Mouse (Mus musculus) heart, postnatal 36 days (tissue): Measurements from ENCODE around the gene Srrt. TPM values are rescaled to one million over a fixed set of nuclear protein-coding genes. Genes with fewer than 3 reads are reported as not detected.

Experiments used
- DNase-seq, 2 experiments: peaks; one replicate each; pipeline ENCODE4 v3.0.0; 2021 to 2022
- intact Hi-C: fragments of 180-260 bp; cut with DNase I; formaldehyde crosslinking; loops from one replicate; pipeline ENCODE4 v1.15.1; 2025
- total RNA-seq, 2 experiments: library from RNA; stranded (reverse); gene quantifications; 2 replicates each; pipeline ENCODE4 v1.2.3; 2021

The Srrt gene
- 10 to 100 TPM; 58.3 to 62.6 TPM for total RNA-seq

DNA sequence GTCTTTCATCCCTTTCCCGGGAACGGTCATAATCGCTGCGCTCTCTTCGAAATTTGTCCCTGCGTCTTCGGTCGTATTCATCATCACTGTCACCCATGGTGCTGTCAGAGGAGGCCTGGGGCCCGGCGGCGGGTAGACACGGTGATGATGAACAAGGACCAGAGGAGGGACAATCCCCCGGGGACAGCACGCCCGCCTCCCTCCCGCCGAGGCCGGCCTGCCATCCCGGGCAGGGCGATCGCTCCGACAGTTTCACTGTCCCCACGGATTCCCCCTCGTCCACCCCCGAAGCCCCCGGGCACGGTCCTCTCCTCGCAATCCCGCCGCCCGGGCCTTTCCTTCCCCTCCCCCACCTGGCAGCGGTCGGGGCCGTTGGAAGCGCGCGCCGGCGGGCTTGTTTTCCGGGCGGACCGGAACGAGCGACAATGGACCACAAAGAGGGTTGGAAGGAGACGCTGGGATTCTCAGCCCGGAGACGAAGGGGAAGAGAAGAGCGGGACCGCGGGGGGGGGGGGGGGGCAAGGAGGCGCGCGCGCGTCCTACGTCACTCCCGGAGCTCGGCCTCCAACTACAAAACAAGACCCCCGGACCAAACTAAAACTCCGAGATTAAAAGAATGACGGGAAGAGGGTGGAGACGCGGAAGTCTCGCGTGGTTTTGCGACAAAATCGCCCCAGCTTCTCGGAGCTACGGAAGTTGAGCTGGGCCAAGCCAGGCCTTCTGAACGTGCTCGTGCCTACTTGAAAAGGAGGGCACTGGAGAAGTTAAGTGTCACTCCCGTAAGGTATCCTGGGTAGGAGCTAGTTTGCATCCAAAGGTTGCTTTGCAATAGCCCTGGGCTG lies at the start of gene Srrt:
Gene Srrt (minus strand): TSS at position 604 of the 842 bp plus-strand sequence.
- intact Hi-C loops: loop anchor here (1.0 kb wide), 1 partner anchor 26 kb away; the partner anchor contains the start of gene Slc12a9
- DNase-seq: peak; percentile 89 to 90

DNA sequence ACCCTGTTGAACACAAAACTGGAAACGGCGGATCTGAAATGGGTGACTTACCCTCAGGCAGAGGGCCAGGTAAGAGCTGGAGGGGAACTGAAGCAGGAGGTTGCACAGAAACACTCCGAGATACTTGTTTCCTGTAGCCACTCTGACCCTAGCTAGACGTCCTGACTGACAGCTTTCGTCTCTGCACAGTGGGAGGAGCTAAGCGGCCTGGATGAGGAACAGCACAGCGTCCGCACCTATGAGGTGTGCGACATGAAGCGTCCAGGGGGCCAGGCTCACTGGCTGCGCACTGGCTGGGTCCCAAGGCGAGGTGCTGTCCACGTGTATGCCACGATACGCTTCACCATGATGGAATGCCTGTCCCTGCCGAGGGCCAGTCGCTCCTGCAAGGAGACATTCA lies 46.6 kb upstream of the Srrt start:
- DNase-seq: no peak
- intact Hi-C loops: loop anchor here (5.0 kb wide), 1 partner anchor 178 kb away; the partner anchor contains the start of genes Epo and Gnb2

DNA sequence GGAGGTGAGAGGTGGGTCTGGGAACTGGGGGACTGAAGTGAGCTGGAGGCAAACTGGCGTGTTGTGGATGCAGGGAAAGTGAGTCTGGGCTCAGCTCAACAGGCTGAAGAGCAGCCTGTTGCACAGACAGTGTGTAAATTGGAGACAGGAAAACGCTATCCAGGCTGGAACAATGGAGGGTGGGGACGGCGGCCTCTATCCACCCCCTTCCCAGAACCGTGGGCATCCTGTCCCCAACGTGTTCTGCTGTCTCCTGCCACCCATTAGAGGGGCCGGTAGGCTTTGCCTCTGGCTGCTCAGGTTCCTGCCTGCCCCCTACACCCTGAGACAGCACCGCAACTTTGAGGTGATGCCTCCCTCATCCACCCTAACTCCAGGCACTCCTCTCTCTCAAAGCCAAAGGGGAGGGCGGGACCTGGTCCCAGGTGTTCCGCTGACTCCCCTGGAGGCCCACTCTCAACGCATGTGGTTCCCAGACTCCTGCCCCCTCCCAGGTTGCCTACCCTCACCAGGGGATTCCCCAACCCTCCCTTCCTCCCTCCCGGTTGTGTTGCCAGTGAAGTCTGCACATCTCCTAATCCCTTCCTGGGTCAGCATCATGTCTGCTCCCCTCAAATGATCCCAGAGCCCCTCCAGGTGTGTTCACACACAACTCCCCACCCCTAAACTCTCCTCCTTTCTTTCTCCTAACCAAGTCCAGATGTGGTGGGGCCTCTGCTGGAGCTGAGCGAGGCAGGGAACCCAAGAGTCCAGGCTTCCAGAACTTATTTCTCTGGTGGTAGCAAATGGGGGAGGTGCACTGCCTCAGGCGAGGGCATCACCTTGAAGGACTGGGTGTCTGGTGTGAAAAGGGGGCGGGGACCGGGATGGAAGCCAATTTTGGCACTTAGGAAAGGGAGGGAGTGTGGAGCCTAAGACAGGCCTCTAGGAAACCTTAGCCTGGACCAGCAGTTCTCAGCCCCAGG lies 44.8 kb upstream of the Srrt start:
- DNase-seq: peak; percentile 57 to 63
- intact Hi-C loops: loop anchor here (5.0 kb wide), 1 partner anchor 180 kb away; the partner anchor contains the start of genes Epo and Gnb2

DNA sequence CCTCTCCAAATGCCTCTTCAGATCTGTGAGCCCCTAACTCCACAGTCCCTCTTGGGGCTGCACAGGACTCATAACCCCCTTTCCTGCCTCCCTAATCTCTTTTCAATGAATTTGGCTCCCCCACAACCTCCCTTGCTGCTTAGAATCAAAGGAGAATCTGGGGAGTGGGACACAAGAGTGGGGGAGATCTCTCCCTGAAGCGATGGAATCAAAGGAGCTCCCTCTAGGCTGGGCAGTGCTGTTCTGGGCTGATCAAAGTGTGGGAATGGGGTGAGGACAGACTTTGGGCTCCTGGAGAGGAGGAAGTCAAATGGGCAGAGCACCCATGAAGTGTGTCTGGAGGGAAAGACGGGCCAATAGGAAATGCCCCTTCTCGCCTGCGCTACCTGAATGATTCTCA lies 43.9 kb upstream of the Srrt start:
- intact Hi-C loops: loop anchor here (5.0 kb wide), 1 partner anchor 181 kb away; the partner anchor contains the start of genes Epo and Gnb2
- peak in 1 of 2 experiments; percentile 19 for DNase-seq

DNA sequence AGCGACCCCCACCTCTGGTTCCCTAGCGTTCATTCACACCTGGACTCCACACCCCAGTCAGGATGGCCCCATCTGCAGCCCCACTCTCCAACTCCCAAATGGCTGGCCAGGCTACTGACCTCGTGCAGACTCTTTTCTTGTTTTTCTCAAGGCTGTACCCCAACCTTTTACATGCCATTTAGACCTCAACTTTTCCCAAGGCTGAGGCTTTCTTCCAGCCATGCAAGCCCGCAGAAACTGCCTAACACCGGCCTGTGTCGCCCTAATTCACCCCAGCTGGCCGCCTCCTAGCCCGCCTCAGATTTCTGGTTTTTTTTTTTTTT lies 43.5 kb upstream of the Srrt start:
- DNase-seq: no peak
- intact Hi-C loops: loop anchor here (5.0 kb wide), 1 partner anchor 181 kb away; the partner anchor contains the start of genes Epo and Gnb2

DNA sequence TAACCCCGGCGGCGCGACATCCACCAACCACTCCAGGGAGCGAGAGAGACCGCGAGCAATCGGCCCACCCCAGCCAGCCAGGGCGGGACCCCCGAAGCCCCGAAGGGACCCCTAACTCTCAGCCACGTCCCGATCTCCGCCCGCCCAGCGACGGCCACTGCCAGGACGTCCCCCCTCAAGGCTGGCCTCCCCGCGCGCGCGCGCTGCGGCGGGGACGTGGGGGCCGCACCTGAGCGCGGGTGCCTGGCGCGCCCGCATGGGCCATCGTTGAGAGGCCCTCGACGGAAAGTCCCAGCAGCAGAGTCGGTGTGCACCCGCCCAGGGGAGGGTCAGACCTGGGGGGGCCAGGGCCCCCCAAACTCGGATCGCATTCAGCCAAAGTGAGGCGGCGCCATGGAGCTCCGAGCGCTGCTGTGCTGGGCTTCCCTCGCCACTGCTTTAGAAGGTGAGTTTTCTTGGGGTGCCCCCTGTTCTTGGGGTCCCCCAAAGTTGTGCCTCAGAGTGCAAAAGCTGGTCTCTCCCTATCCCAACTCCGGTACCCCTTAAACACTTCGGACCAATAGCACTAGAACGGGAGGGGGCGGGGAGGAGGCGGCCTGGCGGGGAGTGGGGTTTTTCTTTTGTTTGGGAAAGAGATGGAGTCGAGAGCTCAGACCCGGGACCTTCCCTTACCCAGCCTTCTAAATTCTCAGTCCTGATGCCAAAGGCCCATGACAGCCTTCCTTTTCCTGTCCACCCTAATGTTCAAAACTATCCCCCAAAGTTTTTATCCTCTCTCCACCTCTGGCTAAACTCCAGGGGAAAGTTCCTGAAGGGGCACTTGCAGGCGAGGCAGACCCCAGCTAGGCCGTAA lies 43.0 kb upstream of the Srrt start:
- DNase-seq: peak in 1 of 2 experiments; percentile 22
- intact Hi-C loops: loop anchor here (5.0 kb wide), 1 partner anchor 182 kb away; the partner anchor contains the start of genes Epo and Gnb2

DNA sequence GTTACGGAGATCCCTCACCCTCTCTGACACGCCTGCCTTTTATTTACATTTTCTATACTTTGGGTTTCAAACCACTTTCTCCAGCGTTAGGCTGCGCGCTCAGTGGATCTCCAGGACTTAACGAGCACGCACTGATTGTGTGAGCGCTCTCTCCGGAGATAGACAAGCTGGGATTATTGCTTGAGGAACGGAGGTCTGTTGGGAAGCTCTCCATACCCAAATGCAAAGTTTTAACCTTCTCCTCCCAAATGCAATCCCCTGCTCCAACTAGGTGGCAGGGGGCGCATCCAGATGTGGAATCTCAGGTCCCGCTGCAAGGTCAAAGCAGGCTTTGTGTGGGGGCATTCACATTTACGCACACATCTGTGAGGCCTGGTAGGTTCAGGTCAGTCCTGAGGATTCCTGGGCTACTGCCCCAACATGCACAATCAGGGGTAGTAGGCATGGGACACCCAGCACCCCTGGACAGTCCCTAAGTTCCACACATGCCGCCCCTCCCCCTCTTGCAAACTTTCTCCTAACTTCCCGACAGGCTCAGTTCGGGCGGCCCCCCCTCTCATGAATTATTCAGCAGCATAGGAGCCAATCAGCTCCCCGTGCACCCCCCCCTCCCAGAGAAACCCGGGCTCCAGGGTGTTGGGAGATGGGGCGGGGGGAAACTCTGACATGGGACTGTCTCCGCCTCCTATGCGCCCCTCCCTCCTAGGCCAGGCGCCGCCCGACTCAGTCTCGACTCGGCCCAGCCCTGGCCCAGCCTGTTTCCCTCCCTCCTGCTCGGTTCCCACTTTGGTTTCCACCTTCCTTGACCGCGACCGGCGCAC lies 42.1 kb upstream of the Srrt start, which contains the start of gene Ephb4:
Gene Ephb4 (plus strand): TSS at position 726 of the 821 bp plus-strand sequence.
- DNase-seq: peak; percentile 90 to 92
- intact Hi-C loops: loop anchor here (1.0 to 5.0 kb wide), 2 partner anchors 10 to 183 kb away; partner anchors contain the start of genes Epo and Gnb2

DNA sequence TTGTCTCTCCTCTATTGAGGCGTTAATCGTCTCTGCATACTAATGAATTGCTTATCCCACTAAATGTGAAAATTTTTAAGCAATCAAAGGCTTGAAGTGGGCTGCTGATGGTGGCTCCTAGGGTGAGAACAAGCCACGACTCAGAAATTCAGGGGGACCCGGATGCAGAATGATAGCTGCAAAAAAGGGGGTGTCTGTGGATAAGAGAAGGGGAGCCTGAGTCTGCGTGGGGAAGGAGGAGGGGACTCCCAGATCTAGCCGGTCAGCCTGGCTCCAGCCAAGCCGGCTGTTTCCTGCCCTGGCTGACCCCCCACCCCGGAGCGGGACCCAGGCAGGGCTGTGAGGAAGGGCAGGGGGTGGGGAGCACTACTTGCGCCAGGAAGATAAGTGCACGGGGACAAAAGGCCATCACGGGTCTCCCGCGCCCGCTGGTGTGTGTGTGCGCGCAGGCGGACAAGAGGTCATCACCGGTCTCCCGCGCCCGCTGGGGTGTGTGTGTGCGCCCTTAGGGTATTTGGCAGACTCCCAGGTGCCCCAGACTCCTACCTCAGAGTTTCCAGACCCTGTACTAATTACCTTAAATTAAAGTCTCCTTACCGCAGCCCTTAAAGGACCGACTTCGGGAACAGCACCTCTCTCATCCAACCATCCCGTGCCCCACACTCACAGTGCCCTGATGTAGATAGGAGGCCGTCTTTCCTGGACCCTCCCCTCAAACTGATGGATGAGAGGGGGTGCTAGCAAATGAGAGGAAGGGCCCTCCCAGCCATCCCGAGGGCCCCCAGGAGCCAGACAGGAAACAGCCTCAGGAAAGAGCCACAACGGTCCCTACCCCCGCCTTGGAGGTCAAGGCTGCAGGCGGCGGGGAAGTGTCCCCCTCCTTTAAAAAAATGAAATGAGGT lies 41.3 kb upstream of the Srrt start:
- peak; percentile 77 for DNase-seq
- intact Hi-C loops: loop anchor here (1.0 kb wide), 1 partner anchor 9 kb away; no protein-coding TSS in a partner anchor

DNA sequence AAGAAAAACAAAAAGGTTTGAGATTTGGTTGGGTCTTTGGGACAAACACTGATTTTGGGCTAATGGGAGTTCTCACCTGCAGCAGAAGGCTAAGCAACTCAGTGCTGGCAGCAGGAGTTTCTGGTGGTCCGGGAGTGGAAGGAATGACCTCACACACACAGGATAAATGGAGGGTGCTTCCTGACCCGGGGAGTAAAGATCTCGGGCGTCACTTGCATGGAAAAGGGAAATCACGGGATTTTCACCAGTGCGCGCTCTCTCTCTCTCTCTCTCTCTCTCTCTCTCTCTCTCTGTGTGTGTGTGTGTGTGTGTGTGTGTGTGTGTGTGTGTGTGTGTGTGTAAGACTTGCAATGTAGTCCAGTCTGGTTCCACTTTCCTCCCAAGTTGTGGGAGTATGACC lies 40.4 kb upstream of the Srrt start:
- intact Hi-C loops: no loop called here
- no peak for DNase-seq

DNA sequence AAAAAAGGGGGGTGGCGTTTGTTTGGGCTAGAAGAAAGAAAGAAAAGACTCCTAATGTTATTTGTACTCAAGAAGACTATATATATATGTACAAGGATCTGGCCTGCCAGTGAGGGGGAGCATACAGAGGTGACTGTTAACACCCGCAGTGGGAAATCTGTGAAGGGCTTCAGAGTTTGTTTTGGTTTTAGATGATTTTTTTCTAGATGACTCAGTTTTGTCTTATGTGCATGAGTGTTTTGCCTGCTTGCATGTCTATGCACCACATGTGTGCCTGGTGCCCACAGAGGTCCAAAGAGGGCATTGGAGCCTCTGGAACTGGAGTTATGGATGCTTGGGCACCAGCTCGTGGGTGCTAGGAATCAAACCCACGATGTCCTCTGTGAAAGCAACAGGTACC lies 39.5 kb upstream of the Srrt start:
- no peak for DNase-seq
- intact Hi-C loops: no loop called here

DNA sequence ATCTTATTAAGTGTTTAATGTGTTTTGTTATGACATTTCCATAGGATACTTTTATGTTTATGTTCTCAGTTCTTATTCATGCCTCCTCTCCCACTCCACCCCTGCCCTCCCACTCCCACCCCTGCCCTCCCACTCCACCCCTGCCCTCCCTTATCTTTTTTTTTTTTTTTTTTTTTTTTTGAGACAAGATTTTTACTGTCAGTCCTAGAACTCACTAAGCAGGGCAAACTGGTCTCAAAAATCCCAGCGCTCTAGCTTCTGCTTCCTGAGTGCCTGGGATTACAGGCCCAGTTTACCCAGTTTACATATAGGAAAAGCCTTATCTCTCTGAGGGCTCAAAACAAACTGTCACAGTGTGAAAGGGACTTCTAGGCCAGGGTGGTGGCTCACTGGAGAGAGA lies 38.9 kb upstream of the Srrt start:
- intact Hi-C loops: no loop called here
- no peak for DNase-seq

DNA sequence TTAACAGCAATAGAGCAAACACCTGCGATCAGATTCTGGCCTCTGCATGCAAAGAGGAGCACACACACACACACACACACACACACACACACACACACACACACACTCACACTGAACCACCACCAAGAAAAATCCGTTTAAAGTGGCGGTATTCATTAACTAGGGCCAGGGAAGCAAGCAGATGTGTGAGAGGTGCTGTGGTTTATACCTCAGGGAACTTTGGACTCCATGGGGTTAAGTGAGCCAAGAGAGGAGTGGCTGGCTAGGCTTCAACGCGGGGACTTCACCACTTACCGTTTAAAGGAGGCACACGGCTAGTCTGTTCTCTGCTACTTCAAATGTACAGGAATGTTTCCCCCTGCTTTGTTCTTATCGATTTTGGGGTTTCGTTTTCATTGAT lies 38.3 kb upstream of the Srrt start:
- DNase-seq: no peak
- intact Hi-C loops: no loop called here

DNA sequence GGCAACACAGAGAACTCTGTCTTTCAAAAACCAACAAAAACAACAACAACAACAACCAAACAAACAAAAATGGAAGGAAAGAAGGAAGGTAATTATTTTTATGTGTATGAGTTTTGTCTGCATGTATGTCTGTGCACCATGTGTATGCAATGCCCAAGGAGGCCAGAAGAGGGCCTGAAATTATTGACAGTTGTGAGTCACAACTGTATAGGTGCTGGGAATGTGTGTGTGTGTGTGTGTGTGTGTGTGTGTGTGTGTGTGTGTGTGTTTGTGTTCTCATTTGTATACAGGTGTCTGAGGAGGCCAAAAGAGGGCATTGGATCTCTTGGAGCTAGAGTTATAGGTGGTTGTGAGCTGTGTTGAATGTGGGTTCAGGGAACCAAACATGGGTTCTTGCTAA lies 36.4 kb upstream of the Srrt start:
- DNase-seq: no peak
- intact Hi-C loops: no loop called here

DNA sequence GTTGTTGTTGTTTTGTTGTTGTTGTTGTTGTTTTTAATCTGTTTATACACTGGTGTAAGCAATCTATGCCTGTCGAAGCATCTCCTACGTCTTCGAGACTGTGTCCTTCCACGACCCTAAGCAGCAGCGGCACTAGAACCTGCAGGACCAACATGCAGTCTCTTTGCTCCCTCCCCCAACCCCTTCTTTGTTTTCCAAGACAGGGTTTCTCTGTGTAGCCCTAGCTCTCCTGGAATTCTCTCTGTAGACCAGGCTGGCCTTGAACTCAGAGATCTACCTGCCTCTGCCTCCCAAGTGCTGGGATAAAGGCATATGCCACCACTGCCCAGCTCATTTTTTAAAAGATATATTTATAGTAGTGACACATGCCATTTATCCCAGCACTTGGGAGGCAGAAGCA lies 35.9 kb upstream of the Srrt start:
- intact Hi-C loops: no loop called here
- DNase-seq: no peak

DNA sequence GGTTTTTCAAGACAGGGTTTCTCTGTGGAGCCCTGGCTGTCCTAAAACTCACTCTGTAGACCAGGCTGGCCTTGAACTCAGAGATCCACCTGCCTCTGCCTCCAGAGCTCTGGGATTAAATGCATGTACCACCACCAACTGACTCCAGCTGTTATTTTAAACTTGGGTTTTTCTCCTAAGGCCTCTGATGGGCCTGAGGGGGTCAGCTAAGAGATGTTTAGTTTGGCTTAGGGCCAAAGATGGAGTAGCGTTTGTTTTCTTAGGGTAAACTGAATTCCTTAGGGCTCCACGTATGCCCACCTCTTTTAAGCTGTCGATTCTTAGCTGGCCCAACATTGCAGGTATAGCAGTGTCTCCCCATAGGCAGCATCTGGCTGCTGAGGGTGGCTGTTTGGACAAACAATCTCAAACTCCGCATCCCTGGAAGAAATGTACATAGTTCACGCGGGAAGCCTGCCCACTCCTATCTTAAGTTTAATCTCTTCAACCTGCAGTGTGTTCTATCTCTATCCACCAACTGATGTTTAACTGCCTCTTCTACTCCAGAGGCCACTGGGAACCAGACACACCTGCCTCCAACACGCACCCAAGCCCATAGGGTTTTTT lies 35.0 kb upstream of the Srrt start:
- intact Hi-C loops: no loop called here
- DNase-seq: no peak

DNA sequence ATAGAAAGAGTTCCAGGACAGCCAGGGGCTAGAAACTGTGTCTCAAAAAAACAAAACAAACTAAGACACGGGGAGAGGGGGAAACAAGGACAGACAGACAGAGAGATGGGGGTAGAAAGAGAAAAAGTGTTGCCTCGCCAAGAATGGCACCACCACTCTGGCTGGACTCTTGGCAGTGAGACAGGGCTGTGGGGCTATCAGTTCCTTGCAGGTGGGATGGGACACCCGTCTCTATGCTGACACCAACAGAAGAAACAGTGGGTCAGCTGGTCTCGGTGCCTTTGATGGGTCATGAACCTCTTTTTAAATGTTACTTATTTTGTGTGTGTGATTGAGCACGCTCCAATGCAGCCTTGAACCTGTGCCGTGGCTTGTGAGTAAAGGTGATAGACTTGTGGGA lies 32.7 kb upstream of the Srrt start:
- intact Hi-C loops: no loop called here
- no peak for DNase-seq

DNA sequence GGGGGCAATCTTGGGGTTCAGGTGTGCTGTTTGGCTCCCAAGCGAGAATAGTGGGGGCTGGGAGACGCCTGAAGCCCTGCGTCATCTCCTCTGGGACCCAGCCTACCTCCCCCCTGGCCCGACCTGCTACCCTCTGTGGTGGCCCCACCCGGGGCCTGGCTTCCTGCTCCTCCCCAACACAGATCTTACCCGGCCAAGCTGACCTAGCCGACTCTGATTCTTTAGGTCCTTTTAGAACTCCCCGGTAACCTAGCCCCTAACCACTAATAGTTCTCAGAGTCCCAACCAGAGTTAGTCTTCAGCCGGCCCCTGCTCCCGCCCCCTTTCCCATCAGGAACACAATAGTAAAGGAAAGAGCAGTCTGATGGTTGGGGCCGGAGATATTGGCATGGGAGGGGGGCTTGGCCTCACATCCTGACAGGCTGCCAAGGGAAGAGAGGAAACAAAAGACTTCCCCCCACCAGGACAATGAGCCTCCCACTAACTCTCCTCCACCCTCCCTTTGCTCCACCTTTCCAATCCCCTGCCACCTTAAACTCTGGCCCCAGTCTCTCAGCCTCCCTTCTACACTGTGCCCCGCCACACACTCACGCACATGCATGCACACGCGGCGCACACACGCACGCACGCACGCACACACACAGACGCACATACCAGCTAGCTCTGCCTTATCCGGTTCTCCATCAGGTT lies 32.0 kb upstream of the Srrt start:
- intact Hi-C loops: loop anchor here (1.0 to 5.0 kb wide), 2 partner anchors 10 to 438 kb away; partner anchors contain the start of gene Ppp1r35
- DNase-seq: peak; percentile 61 to 72
